Mouse (Mus musculus) olfactory bulb, adult 2 months (tissue): ENCODE measurements around the gene Mdp1. TPM values are rescaled to one million over a fixed set of nuclear protein-coding genes. Genes with fewer than 3 reads are reported as not detected.

Experiments
- H3K27ac ChIP-seq: fragments of 200-500 bp; 2 replicates; pipeline ENCODE4 v1.5.1; 2012; ENCODE audit warnings: low read depth, low read length; ENCODE audit not compliant: insufficient read depth
- H3K4me1 ChIP-seq: fragments of 200-500 bp; 2 replicates; pipeline ENCODE4 v1.6.1; 2012; ENCODE audit warnings: low read length; ENCODE audit not compliant: control insufficient read depth, insufficient read depth
- H3K4me3 ChIP-seq: fragments of 200-500 bp; 2 replicates; pipeline ENCODE4 v1.5.1; 2012; ENCODE audit warnings: mild to moderate bottlenecking, low read depth, low read length, moderate library complexity; ENCODE audit not compliant: insufficient read depth
- CTCF ChIP-seq: fragments of 200-500 bp; IDR thresholded peaks from 2 replicates; pipeline ENCODE4 v1.5.1; 2012; ENCODE audit warnings: low read depth, mild to moderate bottlenecking, low read length, moderate library complexity; ENCODE audit not compliant: insufficient read depth
- POLR2A ChIP-seq: fragments of 200-500 bp; IDR thresholded peaks from 2 replicates; pipeline ENCODE4 v1.6.1; 2012; ENCODE audit warnings: mild to moderate bottlenecking, low read depth, low read length, moderate library complexity; ENCODE audit not compliant: insufficient read depth
- WGBS: fragments of 180-500 bp; shearing (Covaris S2); methylation state at CpG from one replicate; pipeline ENCODE4 v1.1.7; 2018; 5-methylcytosine and 5-hydroxymethylcytosine counted together
- polyA plus RNA-seq: library from polyadenylated mRNA; stranded (reverse); fragments of >200 nt; gene quantifications from 2 replicates; pipeline ENCODE4 v1.2.4, GENCODE M21; 2012; ENCODE audit warnings: low replicate concordance; ENCODE audit not compliant: missing spikeins, insufficient read depth, insufficient read length

The Mdp1 gene
- not detected in 2 replicates for polyA plus RNA-seq

DNA sequence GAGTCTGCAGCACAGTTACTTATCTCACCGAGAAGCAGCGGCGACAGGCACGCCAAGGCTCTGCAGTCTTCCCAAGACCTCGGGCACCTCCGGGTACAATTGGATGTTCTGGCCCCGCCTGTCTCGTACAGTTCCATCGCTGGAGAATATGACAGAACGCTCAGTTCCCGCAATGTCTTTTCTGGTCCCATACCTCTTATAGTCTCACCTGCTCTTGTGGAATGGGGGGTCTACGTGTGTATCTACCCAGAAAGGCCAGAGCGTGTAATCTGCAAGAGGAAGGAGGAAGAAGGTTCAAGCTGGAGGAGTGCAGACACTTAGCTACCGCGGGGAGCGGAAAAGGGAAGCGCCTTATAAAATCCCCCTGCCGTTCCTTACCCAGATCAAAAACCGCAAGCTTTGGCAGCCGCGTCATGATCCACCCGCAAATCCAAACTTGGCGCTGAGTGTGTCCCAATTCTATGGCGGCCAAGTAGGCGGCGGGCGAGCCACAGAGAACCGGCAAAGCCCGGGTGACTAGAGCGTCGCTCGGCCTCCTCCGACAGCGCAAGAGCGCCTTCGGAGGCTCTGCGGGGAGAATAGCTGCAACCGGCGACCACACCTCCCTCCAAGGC is at the start of gene Mdp1:
Gene Mdp1, minus strand, starts transcription at position 549 of the 614 bp plus-strand sequence.
- TF ChIP-seq POLR2A (no peak), CTCF (peak; percentile 84)
- Histone ChIP-seq H3K4me3 (peak within 1 kb of the TSS; percentile 61), H3K4me1 (no peaks in the 10 kb centered on the region), H3K27ac (0 out of 2 replicates have a peak within 1 kb of the TSS, but pooled peaks have one; percentile 6)
- under 1% methylated on average over 39 of the region's 39 CpGs for WGBS

GRCm38 (mm10) chr14:55709509-55709908 is 49.2 kb upstream of the Mdp1 start:
- TF ChIP-seq POLR2A (no peak), CTCF (no peak)
- Histone ChIP-seq H3K4me1 (no peaks in the 10 kb centered on the region), H3K4me3 (no peak overlapping the region), H3K27ac (no peak overlapping the region)
- 86% methylated on average over 4 of the region's 4 CpGs for WGBS

DNA sequence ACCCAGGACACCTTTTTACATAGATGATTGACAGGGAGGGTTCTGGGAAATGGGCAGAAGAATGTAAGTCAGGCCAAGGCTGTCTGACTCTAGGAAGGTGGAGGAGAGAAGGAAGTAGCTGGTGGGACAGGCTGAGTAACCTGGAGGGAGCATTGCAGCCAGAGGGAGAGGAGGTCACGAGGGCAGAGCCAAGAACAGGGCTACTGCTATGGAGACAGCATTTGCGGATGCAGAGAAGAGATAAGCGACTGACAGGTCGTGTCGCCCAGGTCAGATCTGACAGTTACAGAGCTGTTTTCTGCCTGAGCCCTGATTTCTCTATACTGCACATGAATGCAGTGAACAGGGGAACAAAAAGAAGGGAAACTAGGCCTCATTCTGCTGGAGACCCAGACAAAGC is 47.1 kb upstream of the Mdp1 start:
- Histone ChIP-seq H3K27ac (no peak overlapping the region), H3K4me3 (no peak overlapping the region), H3K4me1 (no peaks in the 10 kb centered on the region)
- TF ChIP-seq POLR2A = no peak
- WGBS = 95% methylated on average over 5 of the region's 5 CpGs

GRCm38 (mm10) chr14:55706051-55706600 is 45.8 kb upstream of the Mdp1 start:
- TF ChIP-seq CTCF (no peak), POLR2A (no peak)
- 90% methylated on average over 8 of the region's 8 CpGs for WGBS
- H3K4me3 ChIP-seq = no peak overlapping the region
- no peak overlapping the region for H3K27ac ChIP-seq
- no peaks in the 10 kb centered on the region for H3K4me1 ChIP-seq

- TF ChIP-seq POLR2A (no peak), CTCF (no peak)
- H3K4me3 ChIP-seq = no peak overlapping the region
- H3K4me1 ChIP-seq = peaks cover 3% of the 10 kb centered on the region; the same call in 1 of the 2 replicates
- no peak overlapping the region for H3K27ac ChIP-seq
- WGBS = 81% methylated on average over 6 of the region's 6 CpGs
Measured at GRCm38 (mm10) chr14:55702761-55703160, 42.5 kb upstream of the Mdp1 start.

DNA sequence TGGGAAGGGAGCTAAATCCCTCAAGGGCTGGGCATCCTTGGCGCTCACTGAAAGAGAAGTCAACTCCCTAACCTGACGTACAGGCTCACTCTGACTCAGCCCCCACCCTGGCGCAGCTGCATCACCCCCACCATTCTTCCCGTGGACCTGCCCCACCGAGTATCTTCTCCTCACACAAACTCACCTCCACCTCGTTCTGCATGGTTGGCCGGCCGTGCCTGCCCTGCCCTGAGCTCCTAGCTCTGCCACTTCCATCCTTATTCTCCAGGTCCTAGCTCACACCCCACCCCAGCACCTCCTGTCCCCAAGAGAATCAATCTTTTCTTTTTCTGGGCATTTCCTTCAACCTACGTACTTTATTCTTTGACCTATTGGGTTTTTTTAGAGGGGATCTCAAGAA is 40.8 kb upstream of the Mdp1 start:
- Histone ChIP-seq H3K27ac (no peak overlapping the region), H3K4me3 (no peak overlapping the region), H3K4me1 (peaks cover 3% of the 10 kb centered on the region; the same call in 1 of the 2 replicates)
- 65% methylated on average over 9 of the region's 9 CpGs for WGBS
- TF ChIP-seq CTCF (no peak), POLR2A (no peak)

DNA sequence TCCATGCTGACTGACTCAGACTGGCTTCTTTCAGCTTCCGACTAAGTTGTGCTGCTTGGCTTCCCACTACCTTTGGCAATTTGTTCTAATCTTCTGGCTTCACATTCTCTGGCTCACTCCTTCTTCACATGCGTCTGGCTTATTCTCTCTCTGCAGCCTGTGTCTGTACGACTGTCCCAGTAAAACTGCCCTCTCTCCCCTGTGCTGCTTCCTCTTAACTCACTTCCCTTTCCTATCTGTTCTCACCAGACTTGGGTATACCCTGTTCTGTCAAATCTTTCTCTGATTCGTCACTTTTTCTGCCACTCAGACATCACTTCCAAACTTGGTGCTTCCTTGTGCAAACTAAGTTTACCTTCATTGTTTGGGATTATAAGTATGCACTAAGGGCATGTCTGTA is 36.9 kb upstream of the Mdp1 start:
- Histone ChIP-seq H3K4me3 (no peak overlapping the region), H3K4me1 (peaks cover 8% of the 10 kb centered on the region), H3K27ac (no peak overlapping the region)
- no peak for TF ChIP-seq CTCF
- WGBS = 88% methylated on average over 4 of the region's 4 CpGs

- Histone ChIP-seq H3K4me1 (peaks cover 5% of the 10 kb centered on the region), H3K4me3 (no peak overlapping the region), H3K27ac (no peak overlapping the region)
- WGBS = 77% methylated on average over 10 of the region's 10 CpGs
- TF ChIP-seq POLR2A = no peak
- TF ChIP-seq CTCF = no peak
Measured at GRCm38 (mm10) chr14:55689433-55689832, 29.1 kb upstream of the Mdp1 start.

DNA sequence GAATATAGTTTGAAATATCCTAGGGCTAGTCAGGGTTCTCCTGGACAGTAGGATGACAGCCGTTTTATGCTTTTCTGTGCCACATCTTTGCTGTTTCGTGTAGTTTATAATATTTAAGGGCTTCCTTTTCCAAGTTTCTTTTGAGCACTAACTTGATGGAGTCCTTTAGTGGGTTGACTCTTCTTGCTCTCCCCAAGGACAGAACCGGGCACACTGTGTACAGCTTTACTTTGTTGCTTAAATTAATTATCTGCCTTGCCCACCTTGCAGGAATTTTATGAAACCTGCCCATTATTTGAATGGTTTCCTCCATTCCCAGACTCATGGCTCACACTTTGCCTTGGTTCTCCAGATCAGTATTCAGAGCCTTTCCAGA is 21.8 kb upstream of the Mdp1 start:
- WGBS = 4% methylated on average over 3 of the region's 3 CpGs
- Histone ChIP-seq H3K27ac (no peak overlapping the region), H3K4me1 (peaks cover 5% of the 10 kb centered on the region), H3K4me3 (peak overlapping the region; percentile 60)
- no peak for TF ChIP-seq CTCF
- TF ChIP-seq POLR2A = no peak
